Mouse (Mus musculus): ENCODE measurements around the gene Zmiz1. TPM values are rescaled to one million over a fixed set of nuclear protein-coding genes. Genes with fewer than 3 reads are reported as not detected.

Zmiz1 gene
- total RNA-seq (2021), result 10 to 100 TPM; 26.6 to 28.6 TPM
- long read RNA-seq, experiment 1, full-length matches to known transcripts, result 1 of 13 reads
- long read RNA-seq, experiment 1, partial matches to known transcripts, result 1 of 13 reads
- long read RNA-seq, experiment 1, other reads (novel, unspliced or antisense), result 11 of 13 reads
- long read RNA-seq, experiment 2, full-length matches to known transcripts, result 1 of 16 reads
- long read RNA-seq, experiment 2, partial matches to known transcripts, result 10 of 16 reads
- long read RNA-seq, experiment 2, other reads (novel, unspliced or antisense), result 5 of 16 reads

- DNase-seq (ENCODE audit: low spot score), result peak; percentile 90
Observed at GRCm38 (mm10) chr14:25459016-25459393, at the start of gene Zmiz1. Gene Zmiz1 (plus strand): TSS chr14:25459185.

GRCm38 (mm10) chr14:25411848-25412527 is 47.0 kb upstream of the Zmiz1 start:
- no peak for DNase-seq (ENCODE audit: low spot score)

GRCm38 (mm10) chr14:25412811-25413210 is 46.2 kb upstream of the Zmiz1 start:
- DNase-seq (ENCODE audit: low spot score), result no peak

GRCm38 (mm10) chr14:25413510-25413909 is 45.5 kb upstream of the Zmiz1 start:
- no peak for DNase-seq (ENCODE audit: low spot score)

GRCm38 (mm10) chr14:25414115-25414514 is 44.9 kb upstream of the Zmiz1 start:
- no peak for DNase-seq (ENCODE audit: low spot score)

GRCm38 (mm10) chr14:25420001-25420690 is 38.8 kb upstream of the Zmiz1 start:
- no peak for DNase-seq (ENCODE audit: low spot score)

GRCm38 (mm10) chr14:25420987-25421386 is 38.0 kb upstream of the Zmiz1 start:
- DNase-seq (ENCODE audit: low spot score), result peak; percentile 38

GRCm38 (mm10) chr14:25421596-25422001 is 37.4 kb upstream of the Zmiz1 start:
- DNase-seq (ENCODE audit: low spot score), result no peak

GRCm38 (mm10) chr14:25422946-25423345 is 36.0 kb upstream of the Zmiz1 start:
- DNase-seq (ENCODE audit: low spot score), result no peak

GRCm38 (mm10) chr14:25423721-25424443 is 35.1 kb upstream of the Zmiz1 start:
- DNase-seq (ENCODE audit: low spot score), result no peak

- no peak for DNase-seq (ENCODE audit: low spot score)
Observed at GRCm38 (mm10) chr14:25438255-25438654, 20.7 kb upstream of the Zmiz1 start.

GRCm38 (mm10) chr14:25440116-25440515 is 18.9 kb upstream of the Zmiz1 start:
- DNase-seq (ENCODE audit: low spot score), result no peak

GRCm38 (mm10) chr14:25440777-25441176 is 18.2 kb upstream of the Zmiz1 start:
- DNase-seq (ENCODE audit: low spot score), result no peak

- DNase-seq (ENCODE audit: low spot score), result no peak
Observed at GRCm38 (mm10) chr14:25441469-25441868, 17.5 kb upstream of the Zmiz1 start.

GRCm38 (mm10) chr14:25442676-25443075 is 16.3 kb upstream of the Zmiz1 start:
- DNase-seq (ENCODE audit: low spot score), result no peak

GRCm38 (mm10) chr14:25447136-25447775 is 11.7 kb upstream of the Zmiz1 start:
- DNase-seq (ENCODE audit: low spot score), result no peak

GRCm38 (mm10) chr14:25448471-25448870 is 10.5 kb upstream of the Zmiz1 start:
- DNase-seq (ENCODE audit: low spot score), result no peak

- DNase-seq (ENCODE audit: low spot score), result no peak
Observed at GRCm38 (mm10) chr14:25451099-25451667, 7.8 kb upstream of the Zmiz1 start.

- DNase-seq (ENCODE audit: low spot score), result no peak
Observed at GRCm38 (mm10) chr14:25451699-25452632, 7.0 kb upstream of the Zmiz1 start.

GRCm38 (mm10) chr14:25452633-25453025 is 6.4 kb upstream of the Zmiz1 start:
- DNase-seq (ENCODE audit: low spot score), result no peak
